Comparison of ENCODE assay signal across 12 mouse cellular contexts in the genomic region with DNA sequence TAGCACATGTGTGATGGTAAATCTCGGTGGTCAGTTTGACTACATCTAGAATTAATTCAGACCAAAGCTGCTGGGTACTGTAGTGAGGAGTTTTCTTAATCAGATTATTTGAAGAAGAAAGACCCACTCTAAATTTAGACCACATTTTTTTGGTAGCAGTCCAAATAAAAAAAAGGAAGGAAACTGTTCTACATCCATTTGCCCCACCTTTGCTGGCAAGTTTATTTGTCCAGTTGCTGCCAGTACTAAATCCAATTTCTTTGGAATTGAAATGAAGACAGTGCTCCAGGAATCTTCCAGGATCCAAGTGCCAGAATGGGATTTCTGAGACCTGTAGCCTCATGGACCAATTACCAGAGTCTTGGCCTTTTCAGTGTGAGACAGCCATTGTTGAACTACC.
"Had no signal": no experiment of that assay in that cellular context is flagged by ENCODE, and none has a peak within 500 bp of the region (broad histone marks: within the 10 kb centered on the region; RNA-seq: fewer than 3 reads in every experiment).

No protein-coding gene starts in this region.

- H3K9me3 ChIP-seq: limb, embryonic 13.5 days had no signal

- H3K9ac ChIP-seq: limb, embryonic 13.5 days; liver, embryonic 14.5 days had no signal

- H3K36me3 ChIP-seq: limb, embryonic 13.5 days had no signal

- DNase-seq: kidney, adult 8-10 months; kidney, postnatal 25 days; left cerebral cortex, postnatal 4 days; lung, adult 18-20 months; lung, postnatal 10 days; lung, postnatal 4 days; right cerebral cortex, adult 18-20 months; right cerebral cortex, postnatal 25 days; thymus, postnatal 4 days had no signal

- H3K27ac ChIP-seq: limb, embryonic 13.5 days; liver, embryonic 14.5 days had no signal

- H3K27me3 ChIP-seq: limb, embryonic 13.5 days; megakaryocyte, embryonic 14.5 days had no signal
